Mouse (Mus musculus) myocyte (in vitro differentiated cells): ENCODE results near the gene Cmtm1. TPM values are rescaled to one million over a fixed set of nuclear protein-coding genes. Genes with fewer than 3 reads are reported as not detected.
"Not testable (repeated sequence)": the region's sequence is repeated elsewhere in the genome, so short reads cannot be mapped to it uniquely, and the experiment has no call there.

Experiments used
- H3K27me3 ChIP-seq: one replicate; pipeline ENCODE4 v1.6.1; 2011; ENCODE audit not compliant: control insufficient read depth, insufficient read depth, insufficient read length
- H3K36me3 ChIP-seq: one replicate; pipeline ENCODE4 v1.6.1; 2011; ENCODE audit not compliant: control insufficient read depth, insufficient read depth
- H3K4me2 ChIP-seq: one replicate; pipeline ENCODE4 v1.6.1; 2011; ENCODE audit warnings: low read depth, control low read depth
- H3K4me3 ChIP-seq: one replicate; pipeline ENCODE4 v1.5.1; 2011; ENCODE audit warnings: mild to moderate bottlenecking, control low read depth, moderate library complexity
- H3K79me2 ChIP-seq: one replicate; pipeline ENCODE4 v1.6.1; 2011; ENCODE audit not compliant: control insufficient read depth, insufficient read depth
- H3ac ChIP-seq: one replicate; pipeline ENCODE4 v1.6.1; 2011; ENCODE audit not compliant: control insufficient read depth, insufficient read length
- CEBPB ChIP-seq: IDR thresholded peaks from 2 replicates; pipeline ENCODE4 v1.6.1; 2011; ENCODE audit warnings: mild to moderate bottlenecking, moderate library complexity; ENCODE audit not compliant: poor library complexity, insufficient read depth, severe bottlenecking
- E2F4 ChIP-seq: IDR thresholded peaks from one replicate; pipeline ENCODE4 v1.6.1; 2011; ENCODE audit warnings: mild to moderate bottlenecking, control low read depth, moderate library complexity; ENCODE audit not compliant: insufficient read depth
- MAX ChIP-seq: IDR thresholded peaks from one replicate; pipeline ENCODE4 v1.6.1; 2011; ENCODE audit warnings: low read depth, mild to moderate bottlenecking, control low read depth
- MYOD1 ChIP-seq, 3 experiments: IDR thresholded peaks; one replicate each; pipeline ENCODE4 v1.6.1; 2011; ENCODE audit warnings: control low read depth in 2 of 3, low read depth in 2 of 3, mild to moderate bottlenecking in 2 of 3, moderate library complexity in 1 of 3; ENCODE audit not compliant: insufficient read length in 2 of 3, control insufficient read depth in 1 of 3
- MYOG ChIP-seq, 3 experiments: IDR thresholded peaks; one replicate each; pipeline ENCODE4 v1.6.1; 2011; ENCODE audit warnings: control low read depth in 2 of 3, low read depth in 2 of 3, mild to moderate bottlenecking in 2 of 3; ENCODE audit not compliant: insufficient read length in 2 of 3, control insufficient read depth in 1 of 3, insufficient read depth in 1 of 3
- POLR2A ChIP-seq: IDR thresholded peaks from one replicate; pipeline ENCODE4 v1.6.1; 2011; ENCODE audit warnings: low read depth, mild to moderate bottlenecking, control low read depth, moderate library complexity; ENCODE audit not compliant: insufficient read length
- POLR2AphosphoS2 ChIP-seq: IDR thresholded peaks from one replicate; pipeline ENCODE4 v1.6.1; 2011; ENCODE audit warnings: low read depth, control low read depth; ENCODE audit not compliant: insufficient read length
- REST ChIP-seq: IDR thresholded peaks from one replicate; pipeline ENCODE4 v1.6.1; 2011; ENCODE audit warnings: mild to moderate bottlenecking, control low read depth, moderate library complexity; ENCODE audit not compliant: insufficient read depth, insufficient read length
- SRF ChIP-seq: IDR thresholded peaks from one replicate; pipeline ENCODE4 v1.6.1; 2011; ENCODE audit warnings: low read depth; ENCODE audit not compliant: control insufficient read depth, insufficient read length
- TCF12 ChIP-seq: IDR thresholded peaks from one replicate; pipeline ENCODE4 v1.6.1; 2011; ENCODE audit warnings: mild to moderate bottlenecking, control low read depth; ENCODE audit not compliant: poor library complexity, insufficient read depth, severe bottlenecking
- TCF3 ChIP-seq: IDR thresholded peaks from one replicate; pipeline ENCODE4 v1.6.1; 2011; ENCODE audit warnings: low read depth, control low read depth; ENCODE audit not compliant: insufficient read length
- USF1 ChIP-seq: IDR thresholded peaks from one replicate; pipeline ENCODE4 v1.6.1; 2011; ENCODE audit warnings: low read depth, mild to moderate bottlenecking, control low read depth, moderate library complexity
- polyA plus RNA-seq: library from polyadenylated mRNA; unstranded; fragments of >200 nt; fragmentation: generic; extraction: Trizol; gene quantifications from one replicate; pipeline ENCODE4 v1.2.1, GENCODE M21; 2012; ENCODE audit warnings: missing spikeins

Cmtm1 gene
- not detected for polyA plus RNA-seq

GRCm38 (mm10) chr8:104309441-104310155 is at the start of gene Cmtm1, which contains the start of gene Gm45711:
Cmtm1 (minus strand) TSS chr8:104310145.
Gm45711 (minus strand) TSS chr8:104310081.
- not testable (repeated sequence) for H3K4me2 ChIP-seq, H3K36me3 ChIP-seq, H3K4me3 ChIP-seq, H3ac ChIP-seq, H3K79me2 ChIP-seq
- peaks cover 17% of the 10 kb centered on the region for H3K27me3 ChIP-seq

- H3K4me3 ChIP-seq, result no peak overlapping the region
- no peak for TF ChIP-seq MAX
- no peak for TF ChIP-seq REST
- no peak for TF ChIP-seq POLR2AphosphoS2
- H3K79me2 ChIP-seq, result peaks cover 3% of the 10 kb centered on the region
- no peaks in the 10 kb centered on the region for H3K27me3 ChIP-seq
- no peak overlapping the region for H3ac ChIP-seq
- H3K36me3 ChIP-seq, result no peaks in the 10 kb centered on the region
- H3K4me2 ChIP-seq, result no peak overlapping the region
Measured at GRCm38 (mm10) chr8:104358637-104359036, 48.7 kb upstream of the Cmtm1 start.

- no peaks in the 10 kb centered on the region for H3K27me3 ChIP-seq
- H3K4me3 ChIP-seq, result no peak overlapping the region
- no peak overlapping the region for H3ac ChIP-seq
- no peaks in the 10 kb centered on the region for H3K36me3 ChIP-seq
- TF ChIP-seq TCF3 (no peak), MYOG (IDR thresholded peaks at IDR 0.05; ENCODE audit: control insufficient read depth in 1 of 3, insufficient read depth in 1 of 3, insufficient read length in 2 of 3, low read depth in 2 of 3) (no peak), REST (no peak), POLR2A (no peak), POLR2AphosphoS2 (no peak), CEBPB (no peak), SRF (no peak), TCF12 (no peak), MYOD1 (IDR thresholded peaks at IDR 0.05; ENCODE audit: control insufficient read depth in 1 of 3, insufficient read length in 2 of 3, low read depth in 2 of 3) (no peak), MAX (no peak)
- peaks cover 3% of the 10 kb centered on the region for H3K79me2 ChIP-seq
- H3K4me2 ChIP-seq, result no peak overlapping the region
Measured at GRCm38 (mm10) chr8:104354504-104354903, 44.6 kb upstream of the Cmtm1 start.

- no peak for TF ChIP-seq REST
- TF ChIP-seq TCF12, result no peak
- TF ChIP-seq SRF, result no peak
- TF ChIP-seq POLR2A, result no peak
- no peak for TF ChIP-seq MYOG (IDR thresholded peaks at IDR 0.05; ENCODE audit: control insufficient read depth in 1 of 3, insufficient read depth in 1 of 3, insufficient read length in 2 of 3, low read depth in 2 of 3)
- TF ChIP-seq POLR2AphosphoS2, result no peak
- TF ChIP-seq MYOD1 (IDR thresholded peaks at IDR 0.05; ENCODE audit: control insufficient read depth in 1 of 3, insufficient read length in 2 of 3, low read depth in 2 of 3), result no peak
- TF ChIP-seq E2F4, result no peak
- TF ChIP-seq MAX, result no peak
- no peak for TF ChIP-seq TCF3
- TF ChIP-seq CEBPB, result no peak
- no peak for TF ChIP-seq USF1
- Histone ChIP-seq H3K4me2 (no peak overlapping the region), H3K4me3 (no peak overlapping the region), H3K79me2 (no peaks in the 10 kb centered on the region), H3K36me3 (no peaks in the 10 kb centered on the region), H3ac (no peak overlapping the region), H3K27me3 (no peaks in the 10 kb centered on the region)
Measured at GRCm38 (mm10) chr8:104353186-104353585, 43.2 kb upstream of the Cmtm1 start.

- Histone ChIP-seq H3K79me2 (no peaks in the 10 kb centered on the region), H3ac (no peak overlapping the region), H3K27me3 (no peaks in the 10 kb centered on the region), H3K4me3 (no peak overlapping the region), H3K4me2 (no peak overlapping the region), H3K36me3 (no peaks in the 10 kb centered on the region)
- TF ChIP-seq TCF3, result no peak
- TF ChIP-seq REST, result no peak
- TF ChIP-seq MYOG (IDR thresholded peaks at IDR 0.05; ENCODE audit: control insufficient read depth in 1 of 3, insufficient read depth in 1 of 3, insufficient read length in 2 of 3, low read depth in 2 of 3), result no peak
- no peak for TF ChIP-seq POLR2A
- TF ChIP-seq MAX, result no peak
- no peak for TF ChIP-seq CEBPB
- TF ChIP-seq MYOD1 (IDR thresholded peaks at IDR 0.05; ENCODE audit: control insufficient read depth in 1 of 3, insufficient read length in 2 of 3, low read depth in 2 of 3), result no peak
- TF ChIP-seq SRF, result no peak
Measured at GRCm38 (mm10) chr8:104350047-104350446, 40.1 kb upstream of the Cmtm1 start.
